Mouse (Mus musculus): ENCODE data around the gene Micu1. TPM values are rescaled to one million over a fixed set of nuclear protein-coding genes. Genes with fewer than 3 reads are reported as not detected.
A peak's percentile ranks its signal among the peaks of the same experiment; 100 is the strongest.

The Micu1 gene
- polyA plus RNA-seq, 1 experiment from 2014 or later, result 83.8 TPM

DNA sequence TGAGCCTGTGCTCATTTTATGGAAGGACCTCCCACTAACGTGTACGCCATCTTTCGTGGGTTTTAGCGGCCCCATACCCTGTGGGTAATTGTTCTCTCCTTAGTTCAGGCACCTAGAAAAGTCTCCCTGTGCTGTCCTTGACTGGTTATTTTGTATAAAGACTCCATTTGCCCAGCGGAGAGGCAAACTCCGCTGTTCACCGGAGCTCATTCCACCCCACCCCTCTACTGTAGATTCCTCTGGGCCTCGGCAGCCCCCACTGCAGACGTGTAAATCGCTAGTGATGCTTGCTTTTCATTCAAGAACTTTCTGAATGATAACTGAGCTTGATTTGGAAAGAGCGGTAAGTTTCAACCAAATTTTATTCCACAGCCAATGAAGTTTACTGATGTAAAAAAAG lies 53.4 kb downstream of the Micu1 start:
- Histone ChIP-seq H3K27me3 (no peaks in the 10 kb centered on the region), H3K27ac (peak overlapping the region; percentile 59; the same call in 1 of the 2 replicates), H3K9ac (no peak overlapping the region), H3K4me2 (peak overlapping the region; percentile 42), H3K9me3 (replicated peaks) (no peaks in the 10 kb centered on the region), H3K4me1 (peaks cover 18% of the 10 kb centered on the region), H3K36me3 (peaks cover 10% of the 10 kb centered on the region), H3K4me3 (replicated peaks) (no peak overlapping the region)
- ATAC-seq (replicated peaks; ENCODE audit: low FRiP score), result 0 out of 2 replicates have a peak, but pooled peaks have one; percentile 33
- 52% methylated on average over 11 of the region's 11 CpGs for WGBS

GRCm38 (mm10) chr10:59756090-59756489 lies 53.8 kb downstream of the Micu1 start:
- Histone ChIP-seq H3K36me3 (peaks cover 10% of the 10 kb centered on the region), H3K9ac (no peak overlapping the region), H3K4me2 (peak overlapping the region; percentile 42), H3K27me3 (no peaks in the 10 kb centered on the region), H3K27ac (peak overlapping the region; percentile 59; the same call in 1 of the 2 replicates), H3K4me1 (peaks cover 18% of the 10 kb centered on the region), H3K9me3 (replicated peaks) (no peaks in the 10 kb centered on the region), H3K4me3 (replicated peaks) (no peak overlapping the region)
- WGBS, result 26% methylated on average over 12 of the region's 12 CpGs
- ATAC-seq (replicated peaks; ENCODE audit: low FRiP score), result peak; percentile 80

DNA sequence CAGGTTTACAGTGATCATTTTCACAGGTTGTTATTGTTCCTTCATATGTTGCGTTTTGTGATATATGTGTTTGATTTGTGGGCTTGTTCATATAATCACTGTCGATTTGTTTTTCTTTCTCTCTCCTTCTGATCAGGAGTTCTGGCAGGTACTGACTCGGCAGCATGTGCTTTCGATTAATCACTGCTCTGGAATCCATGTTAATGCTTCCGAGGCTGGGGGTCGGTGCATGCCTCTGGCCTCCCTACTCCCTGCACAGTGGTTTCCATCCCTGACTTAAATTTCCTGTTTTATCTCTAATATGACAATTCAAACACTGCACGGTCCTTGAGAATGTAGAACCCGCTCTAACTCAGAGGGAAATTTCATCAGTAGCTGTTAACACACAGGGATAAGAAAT lies 54.3 kb downstream of the Micu1 start:
- H3K4me1 ChIP-seq, result peaks cover 18% of the 10 kb centered on the region
- 37% methylated on average over 8 of the region's 8 CpGs for WGBS

DNA sequence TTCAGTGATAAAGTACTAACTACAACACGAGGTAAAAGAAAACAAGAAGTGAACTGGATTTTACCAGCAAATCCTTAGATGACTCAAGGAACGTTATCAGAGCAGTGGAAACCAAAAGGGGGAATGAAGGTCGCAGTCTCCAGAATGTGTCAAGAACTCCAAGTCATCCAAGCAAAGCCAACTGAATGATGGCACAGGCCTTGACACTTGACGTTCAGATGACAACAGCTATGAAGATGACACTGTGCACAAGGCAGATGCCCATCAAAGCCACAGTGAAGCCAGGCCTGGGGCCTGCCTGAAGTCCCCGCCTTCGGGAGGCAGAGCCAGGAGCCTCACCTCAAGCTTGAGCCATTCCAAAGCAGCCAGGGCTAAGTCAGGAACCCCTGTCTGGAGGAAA lies 62.5 kb downstream of the Micu1 start:
- 91% methylated on average over 6 of the region's 6 CpGs for WGBS
- peaks cover 4% of the 10 kb centered on the region; the same call in 1 of the 2 replicates for H3K4me1 ChIP-seq
- H3K9me3 ChIP-seq (replicated peaks), result no peaks in the 10 kb centered on the region
- H3K27me3 ChIP-seq, result no peaks in the 10 kb centered on the region
- H3K4me2 ChIP-seq, result no peak overlapping the region
- no peak for ATAC-seq (replicated peaks; ENCODE audit: low FRiP score)
- no peak overlapping the region for H3K27ac ChIP-seq
- H3K4me3 ChIP-seq (replicated peaks), result no peak overlapping the region
- peaks cover 12% of the 10 kb centered on the region; the same call in 1 of the 2 replicates for H3K36me3 ChIP-seq
- no peak overlapping the region for H3K9ac ChIP-seq

More for the DNA sequence above, 54.3 kb downstream of the Micu1 start:
- Histone ChIP-seq H3K9ac (no peak overlapping the region), H3K9me3 (replicated peaks) (no peaks in the 10 kb centered on the region), H3K36me3 (peaks cover 9% of the 10 kb centered on the region), H3K27ac (no peak overlapping the region), H3K4me2 (peak overlapping the region; percentile 42), H3K4me3 (replicated peaks) (no peak overlapping the region), H3K27me3 (no peaks in the 10 kb centered on the region)
- no peak for ATAC-seq (replicated peaks; ENCODE audit: low FRiP score)

- peaks cover 16% of the 10 kb centered on the region; the same call in 1 of the 2 replicates for H3K36me3 ChIP-seq
- 66% methylated on average over 13 of the region's 13 CpGs for WGBS
- no peak overlapping the region for H3K27ac ChIP-seq
- H3K27me3 ChIP-seq, result no peaks in the 10 kb centered on the region
- 0 out of 2 replicates have a peak, but pooled peaks have one; percentile 67 for ATAC-seq (replicated peaks; ENCODE audit: low FRiP score)
- H3K4me2 ChIP-seq, result no peak overlapping the region
- peaks cover 4% of the 10 kb centered on the region; the same call in 1 of the 2 replicates for H3K4me1 ChIP-seq
- H3K9ac ChIP-seq, result no peak overlapping the region
- no peaks in the 10 kb centered on the region for H3K9me3 ChIP-seq (replicated peaks)
- no peak overlapping the region for H3K4me3 ChIP-seq (replicated peaks)
Observed at GRCm38 (mm10) chr10:59768369-59769079, 66.2 kb downstream of the Micu1 start.

DNA sequence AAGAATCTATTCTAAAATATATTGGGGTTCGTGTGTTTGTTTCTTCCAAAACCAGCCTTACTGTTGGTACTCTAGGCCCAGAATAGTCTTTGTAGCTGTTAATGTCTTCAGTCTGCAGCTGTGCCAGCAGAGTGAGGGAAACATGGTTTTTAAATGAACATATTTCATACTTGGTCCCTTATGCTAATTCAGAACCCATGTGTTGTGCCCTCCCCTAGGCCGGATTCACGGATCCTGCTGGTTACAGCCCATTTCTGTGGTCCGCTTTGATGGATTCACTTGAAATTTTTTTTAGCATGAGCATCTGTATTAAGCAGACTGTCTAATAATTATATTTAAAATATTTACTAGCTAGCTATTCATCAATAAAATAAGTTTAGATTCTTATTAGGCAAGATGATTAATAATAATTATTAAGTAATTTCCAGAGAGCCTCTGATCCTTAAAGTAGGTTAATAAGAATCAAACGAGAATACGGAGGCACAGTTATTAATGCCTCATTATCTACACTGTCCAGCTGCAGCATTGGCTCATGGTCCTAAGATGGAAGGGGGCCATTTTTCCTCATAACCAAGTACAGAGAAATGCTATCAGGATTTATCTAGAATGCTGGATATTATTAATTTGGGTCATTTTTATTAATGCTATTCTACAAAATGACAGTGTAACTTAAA lies 69.2 kb downstream of the Micu1 start:
- no peaks in the 10 kb centered on the region for H3K9me3 ChIP-seq (replicated peaks)
- H3K27ac ChIP-seq, result no peak overlapping the region
- no peak overlapping the region for H3K4me2 ChIP-seq
- H3K4me3 ChIP-seq (replicated peaks), result no peak overlapping the region
- 92% methylated on average over 6 of the region's 6 CpGs for WGBS
- H3K36me3 ChIP-seq, result peaks cover 15% of the 10 kb centered on the region; the same call in 1 of the 2 replicates
- H3K27me3 ChIP-seq, result no peaks in the 10 kb centered on the region
- H3K4me1 ChIP-seq, result peaks cover 4% of the 10 kb centered on the region; the same call in 1 of the 2 replicates
- ATAC-seq (replicated peaks; ENCODE audit: low FRiP score), result no peak
- no peak overlapping the region for H3K9ac ChIP-seq

- Histone ChIP-seq H3K4me3 (replicated peaks) (no peak overlapping the region), H3K4me1 (peaks cover 4% of the 10 kb centered on the region; the same call in 1 of the 2 replicates), H3K27ac (no peak overlapping the region), H3K36me3 (peaks cover 15% of the 10 kb centered on the region; the same call in 1 of the 2 replicates), H3K4me2 (no peak overlapping the region), H3K9me3 (replicated peaks) (no peaks in the 10 kb centered on the region), H3K9ac (no peak overlapping the region), H3K27me3 (no peaks in the 10 kb centered on the region)
- WGBS, result 88% methylated on average over 2 of the region's 2 CpGs
- ATAC-seq (replicated peaks; ENCODE audit: low FRiP score), result no peak
Observed at GRCm38 (mm10) chr10:59772049-59772397, 69.7 kb downstream of the Micu1 start.

- H3K27ac ChIP-seq, result no peak overlapping the region
- ATAC-seq (replicated peaks; ENCODE audit: low FRiP score), result no peak
- no peaks in the 10 kb centered on the region for H3K9me3 ChIP-seq (replicated peaks)
- no peak overlapping the region for H3K4me2 ChIP-seq
- no peaks in the 10 kb centered on the region for H3K4me1 ChIP-seq
- peaks cover 15% of the 10 kb centered on the region; the same call in 1 of the 2 replicates for H3K36me3 ChIP-seq
- H3K27me3 ChIP-seq, result no peaks in the 10 kb centered on the region
- no peak overlapping the region for H3K9ac ChIP-seq
- H3K4me3 ChIP-seq (replicated peaks), result no peak overlapping the region
- 90% methylated on average over 13 of the region's 13 CpGs for WGBS
Observed at GRCm38 (mm10) chr10:59773441-59774140, 71.3 kb downstream of the Micu1 start.

DNA sequence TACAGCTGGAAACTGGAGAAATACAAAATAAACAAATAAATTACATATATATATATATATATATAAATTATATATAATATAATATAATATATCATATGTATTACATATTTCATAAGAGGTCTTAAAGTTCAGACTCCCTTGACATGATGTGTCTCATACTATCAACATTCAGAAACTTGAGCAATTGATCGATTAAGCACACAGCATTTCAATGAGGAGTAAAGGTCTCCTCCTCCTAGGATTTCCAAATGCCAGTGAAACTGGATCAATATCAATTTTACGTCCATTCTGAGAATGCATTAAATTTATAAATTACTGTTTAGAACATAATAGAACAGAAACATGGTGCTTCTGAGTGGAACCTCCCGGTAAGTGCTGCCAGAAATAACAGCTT lies 71.9 kb downstream of the Micu1 start:
- Histone ChIP-seq H3K27ac (no peak overlapping the region), H3K4me2 (no peak overlapping the region), H3K9ac (no peak overlapping the region), H3K9me3 (replicated peaks) (no peaks in the 10 kb centered on the region), H3K4me1 (no peaks in the 10 kb centered on the region), H3K27me3 (no peaks in the 10 kb centered on the region), H3K4me3 (replicated peaks) (no peak overlapping the region), H3K36me3 (peaks cover 11% of the 10 kb centered on the region; the same call in 1 of the 2 replicates)
- no peak for ATAC-seq (replicated peaks; ENCODE audit: low FRiP score)
- 84% methylated on average over 3 of the region's 3 CpGs for WGBS

DNA sequence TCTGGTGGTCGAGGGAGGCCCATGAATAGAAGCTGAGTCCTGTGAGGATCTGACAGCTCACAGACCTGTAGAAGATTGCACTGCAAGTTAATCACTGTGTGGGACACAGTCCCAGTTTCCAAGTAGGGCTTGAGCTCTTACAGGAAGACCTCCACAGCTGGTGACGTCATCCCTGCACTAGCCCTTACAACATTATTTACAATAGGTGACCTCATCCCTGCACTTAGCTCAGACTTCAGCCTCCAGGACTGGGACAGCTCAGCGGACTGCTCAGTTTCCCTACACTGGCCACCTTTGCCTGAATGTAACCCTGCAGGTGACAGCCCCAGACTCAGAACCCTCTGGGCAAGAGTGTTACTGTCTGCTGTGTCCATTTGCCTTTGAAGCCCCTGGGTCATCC lies 75.0 kb downstream of the Micu1 start:
- H3K27me3 ChIP-seq, result no peaks in the 10 kb centered on the region
- 0 out of 2 replicates have a peak, but pooled peaks cover 3% of the 10 kb centered on the region for H3K36me3 ChIP-seq
- no peak overlapping the region for H3K27ac ChIP-seq
- H3K4me1 ChIP-seq, result no peaks in the 10 kb centered on the region
- no peaks in the 10 kb centered on the region for H3K9me3 ChIP-seq (replicated peaks)
- H3K4me2 ChIP-seq, result no peak overlapping the region
- ATAC-seq (replicated peaks; ENCODE audit: low FRiP score), result no peak
- no peak overlapping the region for H3K9ac ChIP-seq
- WGBS, result 53% methylated on average over 3 of the region's 3 CpGs
- H3K4me3 ChIP-seq (replicated peaks), result no peak overlapping the region

GRCm38 (mm10) chr10:59778137-59778710 lies 75.9 kb downstream of the Micu1 start:
- Histone ChIP-seq H3K27ac (no peak overlapping the region), H3K4me3 (replicated peaks) (no peak overlapping the region), H3K27me3 (no peaks in the 10 kb centered on the region), H3K9me3 (replicated peaks) (no peaks in the 10 kb centered on the region), H3K4me2 (no peak overlapping the region), H3K36me3 (0 out of 2 replicates have a peak, but pooled peaks cover 3% of the 10 kb centered on the region), H3K9ac (no peak overlapping the region), H3K4me1 (no peaks in the 10 kb centered on the region)
- ATAC-seq (replicated peaks; ENCODE audit: low FRiP score), result no peak
- 89% methylated on average over 4 of the region's 4 CpGs for WGBS

Measured in kidney, embryonic 15.5 days (tissue).